Mouse (Mus musculus) v-Abl transformed pro-B cells (cell line): Measurements from ENCODE around the gene Zzz3.

Source experiments
- in situ Hi-C, 2 experiments: fragments of 400-800 bp; cut with MboI; formaldehyde crosslinking; loops; one replicate each; pipeline ENCODE4 v1.15.1; 2025; ENCODE audit not compliant: unreplicated experiment in 2 of 2

The Zzz3 gene

GRCm38 (mm10) chr3:152395350-152396277 is at the start of gene Zzz3:
Zzz3 (plus strand) TSS chr3:152395473.
- in situ Hi-C loops, result loop anchor here in 1 of 2 experiments (5.0 to 10.0 kb wide), 2 partner anchors 82 to 349 kb away; no protein-coding TSS in a partner anchor

GRCm38 (mm10) chr3:152345732-152346632 is 49.3 kb upstream of the Zzz3 start, which contains the start of gene Usp33:
Usp33 (plus strand) TSS chr3:152346478.
- in situ Hi-C loops, result no loop called here

- in situ Hi-C loops, result no loop called here
Observed at GRCm38 (mm10) chr3:152346633-152347141, 48.6 kb upstream of the Zzz3 start.

GRCm38 (mm10) chr3:152347227-152347626 is 48.0 kb upstream of the Zzz3 start:
- in situ Hi-C loops, result no loop called here

GRCm38 (mm10) chr3:152348011-152348830 is 47.1 kb upstream of the Zzz3 start:
- in situ Hi-C loops, result no loop called here

- in situ Hi-C loops, result no loop called here
Observed at GRCm38 (mm10) chr3:152350431-152350830, 44.8 kb upstream of the Zzz3 start.

- in situ Hi-C loops, result no loop called here
Observed at GRCm38 (mm10) chr3:152350966-152351365, 44.3 kb upstream of the Zzz3 start.

GRCm38 (mm10) chr3:152352289-152352688 is 43.0 kb upstream of the Zzz3 start:
- in situ Hi-C loops, result no loop called here

- in situ Hi-C loops, result no loop called here
Observed at GRCm38 (mm10) chr3:152353434-152354177, 41.7 kb upstream of the Zzz3 start.

- in situ Hi-C loops, result no loop called here
Observed at GRCm38 (mm10) chr3:152355361-152355760, 39.9 kb upstream of the Zzz3 start.

GRCm38 (mm10) chr3:152356751-152357150 is 38.5 kb upstream of the Zzz3 start:
- in situ Hi-C loops, result no loop called here

- in situ Hi-C loops, result no loop called here
Observed at GRCm38 (mm10) chr3:152359151-152359550, 36.1 kb upstream of the Zzz3 start.

GRCm38 (mm10) chr3:152364181-152364580 is 31.1 kb upstream of the Zzz3 start:
- in situ Hi-C loops, result loop anchor here in 1 of 2 experiments (10.0 kb wide), 1 partner anchor 139 kb away; no protein-coding TSS in a partner anchor

- in situ Hi-C loops, result no loop called here
Observed at GRCm38 (mm10) chr3:152376063-152376462, 19.2 kb upstream of the Zzz3 start.

GRCm38 (mm10) chr3:152384106-152384505 is 11.2 kb upstream of the Zzz3 start:
- in situ Hi-C loops, result no loop called here

GRCm38 (mm10) chr3:152396278-152396987 is 1.2 kb downstream of the Zzz3 start:
- in situ Hi-C loops, result loop anchor here in 1 of 2 experiments (5.0 to 10.0 kb wide), 2 partner anchors 81 to 348 kb away; no protein-coding TSS in a partner anchor

- in situ Hi-C loops, result loop anchor here in 1 of 2 experiments (5.0 to 10.0 kb wide), 2 partner anchors 80 to 348 kb away; no protein-coding TSS in a partner anchor
Observed at GRCm38 (mm10) chr3:152396988-152397314, 1.7 kb downstream of the Zzz3 start.

GRCm38 (mm10) chr3:152397335-152397940 is 2.2 kb downstream of the Zzz3 start:
- in situ Hi-C loops, result loop anchor here in 1 of 2 experiments (5.0 to 10.0 kb wide), 2 partner anchors 80 to 347 kb away; no protein-coding TSS in a partner anchor
